Mouse (Mus musculus) heart, postnatal 0 days (tissue): ENCODE measurements at regions not wholly inside any gene's neighbourhood (a gene's known extent, or its start where the extent isn't known, plus 50 kb on each side); places are given as distances from the start of the nearest gene placed in this dataset.

Experiments used
- CTCF ChIP-seq: IDR thresholded peaks from 2 replicates; pipeline ENCODE4 v1.5.1; 2016; ENCODE audit warnings: antibody characterized with exemption, control low read depth, low read depth
- EP300 ChIP-seq: IDR thresholded peaks from 2 replicates; pipeline ENCODE4 v1.6.1; 2016; ENCODE audit warnings: antibody characterized with exemption, low read depth

DNA sequence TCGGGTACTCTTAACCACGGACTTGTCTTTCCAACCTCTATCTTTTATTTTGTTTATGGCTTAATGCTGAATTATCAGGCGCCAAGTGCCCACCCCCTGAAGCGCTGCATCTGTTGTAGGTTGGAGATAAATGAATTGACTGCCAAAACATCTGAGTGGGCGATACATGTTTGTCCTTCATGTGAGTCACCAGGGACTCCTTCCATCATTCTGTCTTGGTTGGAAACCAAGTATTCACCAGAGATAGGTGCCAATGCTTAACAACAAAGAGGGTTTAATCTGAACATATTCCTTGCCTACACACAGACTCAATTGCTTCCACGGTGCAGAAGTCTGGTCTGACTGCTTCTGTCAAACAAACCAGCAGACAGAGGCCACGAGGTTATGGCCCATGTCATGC is 203.6 kb downstream of the Rpap3 start:
- TF ChIP-seq CTCF = no peak
- no peak for TF ChIP-seq EP300
